Mouse (Mus musculus): ENCODE results near the gene Irs2.

Gene Irs2

DNA sequence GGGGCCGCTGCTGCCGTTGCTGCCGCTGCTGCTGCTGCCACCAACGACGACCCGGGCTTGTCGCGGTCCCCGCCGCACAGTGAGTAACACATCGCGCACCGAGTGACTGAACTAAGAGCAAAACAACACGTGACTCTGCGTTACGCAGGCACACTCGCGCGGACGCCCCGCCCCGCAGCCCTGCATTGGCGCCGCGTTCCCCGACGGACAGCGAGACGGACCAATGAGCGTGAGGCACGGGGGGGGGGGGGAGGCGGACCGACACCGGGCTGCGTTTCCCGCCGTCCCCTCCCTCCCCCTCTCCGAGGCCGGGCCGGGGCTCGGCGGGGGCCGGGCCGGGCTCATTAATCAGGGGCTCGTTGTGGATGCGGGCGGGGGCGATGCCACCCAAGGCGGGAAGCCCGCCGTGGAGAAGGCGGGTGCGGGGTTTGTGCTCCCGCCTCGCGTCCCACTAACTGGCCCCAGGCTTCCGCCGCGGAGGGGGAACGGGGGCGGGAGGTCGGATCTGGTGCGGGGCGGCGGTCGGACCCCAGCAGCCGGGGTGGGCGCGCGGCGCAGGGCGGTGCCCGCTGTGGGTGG lies 673 bp upstream of the Irs2 start:
- DNase-seq = peak; percentile 98 to 99

- peak; percentile 71 to 72 for DNase-seq
These were observed 478 bp downstream of the Irs2 start for GRCm38 (mm10) chr8:11007581-11008378.

GRCm38 (mm10) chr8:11007001-11007580 lies 1.2 kb downstream of the Irs2 start:
- peak; percentile 92 to 95 for DNase-seq

DNA sequence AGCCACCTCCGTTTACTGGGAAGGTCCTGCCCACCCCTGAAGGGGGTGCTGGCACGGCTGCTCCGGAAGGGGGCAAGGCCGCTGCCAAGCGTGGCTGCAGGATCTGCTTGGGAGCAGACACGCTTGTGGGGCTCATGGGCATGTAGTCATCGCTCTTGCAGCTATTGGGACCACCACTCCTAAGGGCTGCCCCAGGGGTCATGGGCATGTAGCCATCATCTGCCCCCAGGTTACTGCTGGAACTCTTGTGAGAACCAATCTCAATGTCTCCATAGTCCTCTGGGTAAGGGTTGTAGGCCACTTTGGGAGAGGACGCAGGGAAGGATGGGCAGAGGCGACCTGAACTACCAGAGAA lies 2.0 kb downstream of the Irs2 start:
- DNase-seq = peak; percentile 55 to 59

DNA sequence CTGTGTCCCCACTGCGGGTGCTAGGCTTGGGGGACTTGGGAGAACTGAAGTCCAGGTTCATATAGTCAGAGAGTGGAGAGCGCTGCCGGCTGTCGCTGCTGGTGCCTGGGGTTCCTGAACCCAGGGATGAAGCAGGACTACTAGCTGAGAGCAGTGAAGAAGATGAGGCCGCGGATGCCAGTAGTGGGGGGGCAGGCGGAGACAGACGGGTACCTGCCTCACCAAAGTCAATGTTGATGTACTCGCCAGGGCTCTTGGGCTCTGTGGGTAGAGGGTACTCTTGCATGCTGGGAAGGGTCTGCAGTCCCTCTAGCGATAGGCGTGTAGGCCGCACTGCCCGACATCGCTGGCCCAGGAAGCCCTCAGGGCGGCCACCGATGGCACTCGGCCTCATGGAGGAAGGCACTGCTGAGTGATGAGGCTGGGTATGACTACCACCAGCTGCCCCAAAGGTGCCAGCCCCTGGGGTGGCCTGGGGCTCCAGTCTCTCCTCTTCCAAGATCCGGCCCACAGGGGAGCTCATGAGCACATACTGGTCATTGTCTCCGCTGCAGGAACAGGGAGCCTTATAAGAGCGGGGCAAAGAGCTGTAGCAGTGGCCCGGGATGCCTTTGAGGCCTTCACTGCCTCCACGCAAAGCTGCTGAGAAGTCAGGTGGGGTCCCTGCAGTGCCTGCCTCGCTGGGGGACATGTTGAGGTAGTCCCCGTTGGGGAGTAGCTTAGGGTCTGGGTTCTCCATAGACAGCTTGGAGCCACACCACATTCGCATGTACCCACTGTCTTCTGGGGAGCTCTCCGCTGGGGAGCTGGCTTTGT lies 2.6 kb downstream of the Irs2 start:
- peak in 1 of 2 experiments; percentile 37 for DNase-seq

- DNase-seq = peak; percentile 36 to 40
These were observed 3.3 kb downstream of the Irs2 start for GRCm38 (mm10) chr8:11004781-11005459.

GRCm38 (mm10) chr8:11003917-11004470 lies 4.3 kb downstream of the Irs2 start:
- DNase-seq = no peak

DNA sequence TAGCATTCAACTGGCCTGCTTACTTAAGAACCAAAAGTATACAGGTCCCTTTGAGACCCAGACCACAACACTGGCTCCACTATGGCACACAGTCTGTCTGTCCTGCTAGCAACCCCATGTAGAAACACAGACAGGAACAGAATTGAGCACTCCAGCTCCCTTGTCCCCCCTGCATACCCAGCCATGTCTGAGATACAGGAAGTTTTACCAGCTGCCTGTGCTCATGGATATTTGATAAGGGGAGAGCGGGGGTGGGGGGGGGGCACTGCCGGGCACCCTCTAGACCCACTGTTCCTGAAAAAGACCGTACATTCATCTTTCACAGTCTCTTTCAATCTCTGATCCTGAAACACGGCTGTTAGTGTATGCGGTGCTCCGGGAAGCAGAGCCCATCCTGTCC lies 5.0 kb downstream of the Irs2 start:
- DNase-seq = no peak

- DNase-seq = no peak
These were observed 5.4 kb downstream of the Irs2 start for GRCm38 (mm10) chr8:11002816-11003215.

DNA sequence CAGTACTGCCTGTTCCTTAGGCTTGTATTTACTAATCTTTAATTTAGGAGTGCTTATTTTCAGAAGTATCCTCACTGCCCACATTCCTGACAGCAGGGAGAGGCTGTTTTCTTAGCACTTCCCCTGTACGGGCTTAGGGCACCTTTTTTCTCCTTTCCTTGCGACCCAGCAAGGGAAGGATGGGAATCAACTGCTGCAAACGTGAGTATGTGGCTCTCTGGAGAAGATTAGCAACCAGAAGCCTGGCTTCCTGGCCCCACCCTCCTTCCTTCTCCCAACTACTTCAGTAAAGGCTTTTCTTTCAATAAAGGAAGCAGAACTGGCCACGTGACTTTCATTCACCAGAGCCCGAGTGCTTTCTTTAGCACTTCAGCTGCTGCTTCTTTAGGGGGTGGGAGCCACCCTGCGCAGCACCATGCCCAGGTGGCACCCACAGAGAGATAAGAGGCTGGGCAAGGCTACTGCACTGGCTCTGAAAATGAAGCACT lies 7.2 kb downstream of the Irs2 start:
- DNase-seq = no peak

DNA sequence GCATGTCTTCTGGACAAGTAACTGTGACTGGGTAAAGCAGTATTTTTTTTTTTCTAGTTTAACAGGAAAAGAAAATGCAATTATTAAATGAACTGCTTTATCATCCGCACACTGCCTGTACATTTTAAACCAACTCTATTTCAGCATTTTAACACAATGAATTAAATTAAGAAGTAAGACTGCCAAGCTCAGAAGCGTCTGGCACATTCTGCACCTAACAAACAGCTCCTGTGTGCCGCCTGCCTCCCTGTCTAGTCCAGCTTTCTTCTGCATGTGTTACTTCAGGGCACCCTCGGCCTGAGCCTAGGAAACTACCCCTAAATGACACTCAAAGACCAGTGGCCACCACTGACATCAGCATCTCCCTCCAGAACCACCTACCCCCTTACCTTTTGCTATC lies 8.7 kb downstream of the Irs2 start:
- DNase-seq = no peak

DNA sequence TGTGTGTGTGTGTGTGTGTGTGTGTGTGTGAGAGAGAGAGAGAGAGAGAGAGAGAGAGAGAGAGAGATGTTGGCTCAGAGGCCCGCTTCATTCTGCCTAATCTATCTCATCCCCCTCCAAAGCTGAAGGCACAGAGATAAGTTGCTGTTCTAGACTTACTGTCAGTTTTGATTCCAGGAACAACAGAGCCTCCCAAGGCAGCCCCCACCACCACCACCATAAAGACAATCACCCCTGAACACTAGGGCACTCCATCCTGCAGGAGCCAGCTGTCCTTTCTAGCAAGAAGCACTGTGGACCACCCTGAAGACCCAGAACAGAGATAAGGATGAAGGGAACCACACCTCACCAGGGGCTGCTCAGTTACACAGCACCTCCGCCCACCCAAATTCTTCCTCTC lies 12.0 kb downstream of the Irs2 start:
- no peak for DNase-seq

DNA sequence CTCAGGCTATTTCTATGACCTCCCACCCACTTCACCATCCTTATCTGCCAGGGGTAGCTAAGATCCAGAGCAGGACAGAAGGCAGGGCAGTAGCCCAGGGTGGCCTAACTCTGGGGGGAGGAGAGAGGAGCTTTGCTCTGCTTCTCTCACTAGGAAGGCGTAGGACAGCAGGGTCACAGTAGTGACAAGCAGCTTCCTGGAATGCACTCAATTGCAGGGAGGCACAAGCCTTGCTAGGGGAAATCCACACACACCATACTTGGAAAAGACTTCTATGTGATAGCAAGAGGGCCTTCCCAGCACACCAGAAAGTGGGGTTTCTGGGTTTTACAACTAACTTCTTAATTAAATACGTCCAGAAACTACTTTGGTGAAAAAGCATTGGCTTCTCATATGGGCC lies 12.5 kb downstream of the Irs2 start:
- no peak for DNase-seq

GRCm38 (mm10) chr8:10994390-10994954 lies 13.8 kb downstream of the Irs2 start:
- DNase-seq = no peak

DNA sequence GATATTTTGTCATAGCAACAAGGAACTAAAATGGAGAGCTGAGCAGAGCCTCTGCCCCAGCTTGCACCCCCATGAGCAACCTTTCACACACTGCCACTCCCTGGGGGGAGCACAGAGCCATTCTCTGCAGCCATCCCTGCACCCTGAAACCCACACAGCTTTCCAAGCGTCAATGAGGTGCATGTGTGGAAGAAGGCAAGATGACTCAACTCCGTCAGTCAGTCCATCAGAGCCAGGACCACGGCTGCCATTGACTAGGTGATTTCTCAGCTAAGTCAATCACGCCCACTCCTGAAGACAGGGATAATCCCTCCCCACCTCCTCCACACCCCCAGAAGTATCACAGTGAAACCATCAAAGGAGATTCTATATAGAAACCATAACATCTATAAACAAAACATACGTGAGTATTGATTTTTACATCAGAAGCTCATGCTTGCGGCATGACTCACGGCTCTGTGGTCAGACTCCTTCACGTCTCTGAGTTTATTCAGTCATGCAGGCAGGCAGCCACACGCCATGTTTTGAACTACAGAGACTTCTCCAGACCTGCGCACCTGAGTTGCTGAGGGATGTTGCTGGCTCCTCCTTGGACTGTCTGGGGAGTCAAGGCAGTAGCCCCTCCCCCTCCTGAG lies 14.6 kb downstream of the Irs2 start:
- DNase-seq = no peak

GRCm38 (mm10) chr8:10992081-10992480 lies 16.2 kb downstream of the Irs2 start:
- no peak for DNase-seq

GRCm38 (mm10) chr8:10991323-10991722 lies 16.9 kb downstream of the Irs2 start:
- no peak for DNase-seq

DNA sequence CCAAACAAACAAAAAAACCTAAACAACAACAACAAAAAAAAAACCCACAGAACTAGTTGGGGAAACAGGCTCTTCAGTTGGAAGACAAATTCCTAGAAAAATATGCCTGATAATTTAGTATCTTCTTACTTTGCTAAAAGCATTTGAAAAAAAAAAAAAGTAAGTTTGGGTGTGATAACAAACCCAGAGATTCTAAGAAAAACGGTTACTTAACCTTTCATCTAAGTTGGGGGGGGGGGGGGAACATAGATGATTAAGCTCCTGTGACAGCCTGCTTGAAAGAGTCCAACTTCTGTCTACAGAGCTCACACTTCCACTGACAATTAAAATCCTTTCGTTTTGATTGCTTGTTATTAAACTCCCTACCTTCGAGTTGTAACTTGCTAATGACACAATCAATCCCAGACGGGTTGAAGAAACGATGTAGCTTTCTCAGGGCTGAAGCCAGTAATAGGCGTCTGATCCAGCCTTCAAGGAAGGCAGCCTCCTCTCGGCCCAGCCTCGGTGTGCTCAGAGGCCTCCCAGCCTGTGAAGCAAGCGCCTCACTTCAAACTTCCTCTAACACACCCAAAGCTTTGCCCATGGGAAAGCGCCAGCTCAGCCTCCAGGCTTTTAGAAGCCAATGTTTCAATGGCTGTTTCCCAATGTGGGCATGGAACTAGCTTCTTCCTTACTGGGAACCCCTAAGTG lies 17.7 kb downstream of the Irs2 start:
- DNase-seq = no peak

DNA sequence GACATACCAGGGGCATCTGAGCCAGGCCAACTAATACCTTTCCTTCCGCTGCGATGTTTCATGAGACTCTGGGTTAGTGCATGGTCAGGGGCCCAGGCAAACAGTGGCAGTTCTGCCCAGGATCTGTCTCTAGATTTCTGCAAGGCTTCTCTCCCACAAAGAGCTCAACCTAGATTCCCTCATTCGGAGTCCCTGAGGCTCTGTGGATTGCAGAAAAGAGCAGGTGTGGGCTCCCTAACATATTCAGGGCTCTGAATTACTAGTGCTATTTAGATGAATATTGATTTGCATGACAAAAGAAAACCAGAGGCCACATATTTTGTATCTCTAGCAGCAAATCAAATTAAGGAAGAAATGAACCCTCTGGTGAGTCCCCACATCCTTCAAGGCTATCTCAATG lies 18.3 kb downstream of the Irs2 start:
- no peak for DNase-seq

- no peak for DNase-seq
These were observed 21.6 kb downstream of the Irs2 start for GRCm38 (mm10) chr8:10986638-10987037.

- DNase-seq = no peak
These were observed 23.2 kb downstream of the Irs2 start for GRCm38 (mm10) chr8:10985064-10985463.

Measured in cerebellum, postnatal 14 days (tissue).